Mouse (Mus musculus) adrenal gland, postnatal 14 days (tissue): Measurements from ENCODE around the gene Dst. TPM values are rescaled to one million over a fixed set of nuclear protein-coding genes. Genes with fewer than 3 reads are reported as not detected.

ENCODE experiments used
- DNase-seq: peaks from one replicate; pipeline ENCODE4 v3.0.0; 2021; ENCODE audit warnings: mixed read lengths
- total RNA-seq: library from RNA; stranded (reverse); gene quantifications from 2 replicates; pipeline ENCODE4 v1.2.3, GENCODE M21; 2021

The Dst gene
- total RNA-seq, 1 experiment from 2014 or later, result 125 TPM

- DNase-seq, result no peak
Observed at GRCm38 (mm10) chr1:34182406-34183249, 274.6 kb downstream of the Dst start.

GRCm38 (mm10) chr1:34183250-34183926 is 275.4 kb downstream of the Dst start:
- no peak for DNase-seq

GRCm38 (mm10) chr1:34184266-34184665 is 276.2 kb downstream of the Dst start:
- DNase-seq, result no peak

GRCm38 (mm10) chr1:34186033-34186432 is 278.0 kb downstream of the Dst start:
- DNase-seq, result peak; percentile 38

GRCm38 (mm10) chr1:34187501-34187900 is 279.5 kb downstream of the Dst start:
- DNase-seq, result no peak

GRCm38 (mm10) chr1:34188721-34189236 is 280.8 kb downstream of the Dst start:
- no peak for DNase-seq

GRCm38 (mm10) chr1:34189318-34189717 is 281.3 kb downstream of the Dst start:
- no peak for DNase-seq

- DNase-seq, result peak; percentile 75
Observed at GRCm38 (mm10) chr1:34189970-34190369, 281.9 kb downstream of the Dst start.

GRCm38 (mm10) chr1:34192174-34192573 is 284.1 kb downstream of the Dst start:
- no peak for DNase-seq

- DNase-seq, result no peak
Observed at GRCm38 (mm10) chr1:34200791-34201190, 292.8 kb downstream of the Dst start.

GRCm38 (mm10) chr1:34201483-34201882 is 293.5 kb downstream of the Dst start:
- no peak for DNase-seq

GRCm38 (mm10) chr1:34211704-34212103 is 303.7 kb downstream of the Dst start:
- DNase-seq, result no peak

- DNase-seq, result no peak
Observed at GRCm38 (mm10) chr1:34216456-34216855, 308.4 kb downstream of the Dst start.

- peak; percentile 85 for DNase-seq
Observed at GRCm38 (mm10) chr1:34218323-34218722, 310.3 kb downstream of the Dst start.

GRCm38 (mm10) chr1:34218801-34219200 is 310.8 kb downstream of the Dst start:
- no peak for DNase-seq

GRCm38 (mm10) chr1:34220094-34220601 is 312.1 kb downstream of the Dst start:
- no peak for DNase-seq

- no peak for DNase-seq
Observed at GRCm38 (mm10) chr1:34223866-34224265, 315.8 kb downstream of the Dst start.

- no peak for DNase-seq
Observed at GRCm38 (mm10) chr1:34227676-34228075, 319.7 kb downstream of the Dst start.

GRCm38 (mm10) chr1:34231041-34231440 is 323.0 kb downstream of the Dst start:
- no peak for DNase-seq

GRCm38 (mm10) chr1:34236254-34236723 is 328.3 kb downstream of the Dst start:
- DNase-seq, result peak; percentile 90

- no peak for DNase-seq
Observed at GRCm38 (mm10) chr1:34237211-34237610, 329.2 kb downstream of the Dst start.

- DNase-seq, result no peak
Observed at GRCm38 (mm10) chr1:34237689-34238091, 329.7 kb downstream of the Dst start.

- no peak for DNase-seq
Observed at GRCm38 (mm10) chr1:34238231-34238630, 330.2 kb downstream of the Dst start.
